Mouse (Mus musculus) lung, postnatal 0 days (tissue): ENCODE measurements at regions not wholly inside any gene's neighbourhood (a gene's known extent, or its start where the extent isn't known, plus 50 kb on each side); places are given as distances from the start of the nearest gene placed in this dataset.

Source experiments
- ATAC-seq: fragments of 200-750 bp; cut with Nextera tagmentation; 2 replicates; pipeline ENCODE4 v1.8.0; 2017; ENCODE audit warnings: moderate library complexity
- DNase-seq: peaks from one replicate; pipeline ENCODE4 v3.0.0-alpha.2; 2016; ENCODE audit warnings: low spot score
- H3K27ac ChIP-seq: fragments of 300-500 bp; sonication (generic); 2 replicates; pipeline ENCODE4 v1.5.1; 2014; ENCODE audit warnings: antibody characterized with exemption, mild to moderate bottlenecking, low read length, mixed read lengths
- H3K27me3 ChIP-seq: fragments of 300-500 bp; sonication (generic); replicated peaks from 2 replicates; pipeline ENCODE4 v1.6.1; 2014; ENCODE audit warnings: low read length, mixed read lengths; ENCODE audit not compliant: insufficient read depth
- H3K36me3 ChIP-seq: fragments of 300-500 bp; sonication (generic); 2 replicates; pipeline ENCODE4 v1.6.1; 2014; ENCODE audit warnings: low read length, mixed read lengths; ENCODE audit not compliant: insufficient read depth
- H3K4me1 ChIP-seq: fragments of 300-500 bp; sonication (generic); 2 replicates; pipeline ENCODE4 v1.6.1; 2014; ENCODE audit warnings: antibody characterized with exemption, low read depth, low read length, mixed read lengths; ENCODE audit not compliant: insufficient read depth
- H3K4me2 ChIP-seq: fragments of 300-500 bp; sonication (generic); replicated peaks from 2 replicates; pipeline ENCODE4 v1.6.1; 2014; ENCODE audit warnings: low read depth, mild to moderate bottlenecking, low read length, moderate library complexity, mixed read lengths
- H3K4me3 ChIP-seq: fragments of 300-500 bp; sonication (generic); 2 replicates; pipeline ENCODE4 v1.5.1; 2014; ENCODE audit warnings: low read depth, low read length
- H3K9ac ChIP-seq: fragments of 300-500 bp; sonication (generic); replicated peaks from 2 replicates; pipeline ENCODE4 v1.6.1; 2014; ENCODE audit warnings: low read depth, mild to moderate bottlenecking
- H3K9me3 ChIP-seq: fragments of 300-500 bp; sonication (generic); 2 replicates; pipeline ENCODE4 v1.6.1; 2016; ENCODE audit warnings: low read length, mixed read lengths
- CTCF ChIP-seq: IDR thresholded peaks from 2 replicates; pipeline ENCODE4 v1.5.1; 2016; ENCODE audit warnings: antibody characterized with exemption, mild to moderate bottlenecking
- EP300 ChIP-seq: IDR thresholded peaks from 2 replicates; pipeline ENCODE4 v1.6.1; 2016; ENCODE audit warnings: antibody characterized with exemption, mild to moderate bottlenecking, control low read depth
- WGBS: fragments of 180-500 bp; shearing (Covaris S2); extraction: QIAGEN DNeasy Blood & Tissue Kit; methylation state at CpG from one replicate; pipeline ENCODE4 v1.1.7; 2014; 5-methylcytosine and 5-hydroxymethylcytosine counted together

- no peaks in the 10 kb centered on the region for H3K9me3 ChIP-seq
- no peaks in the 10 kb centered on the region for H3K4me1 ChIP-seq
- DNase-seq (no peak), ATAC-seq (no peak)
- H3K36me3 ChIP-seq = no peaks in the 10 kb centered on the region
- no peak overlapping the region for H3K27ac ChIP-seq
- 73% methylated on average over 12 of the region's 12 CpGs for WGBS
- no peak overlapping the region for H3K9ac ChIP-seq
- H3K4me2 ChIP-seq = no peak overlapping the region
- TF ChIP-seq EP300 = no peak
- TF ChIP-seq CTCF = no peak
- no peak overlapping the region for H3K4me3 ChIP-seq
- no peaks in the 10 kb centered on the region for H3K27me3 ChIP-seq
These were observed 93.2 kb downstream of the Gm826 start for GRCm38 (mm10) chr2:160240531-160241379.

DNA sequence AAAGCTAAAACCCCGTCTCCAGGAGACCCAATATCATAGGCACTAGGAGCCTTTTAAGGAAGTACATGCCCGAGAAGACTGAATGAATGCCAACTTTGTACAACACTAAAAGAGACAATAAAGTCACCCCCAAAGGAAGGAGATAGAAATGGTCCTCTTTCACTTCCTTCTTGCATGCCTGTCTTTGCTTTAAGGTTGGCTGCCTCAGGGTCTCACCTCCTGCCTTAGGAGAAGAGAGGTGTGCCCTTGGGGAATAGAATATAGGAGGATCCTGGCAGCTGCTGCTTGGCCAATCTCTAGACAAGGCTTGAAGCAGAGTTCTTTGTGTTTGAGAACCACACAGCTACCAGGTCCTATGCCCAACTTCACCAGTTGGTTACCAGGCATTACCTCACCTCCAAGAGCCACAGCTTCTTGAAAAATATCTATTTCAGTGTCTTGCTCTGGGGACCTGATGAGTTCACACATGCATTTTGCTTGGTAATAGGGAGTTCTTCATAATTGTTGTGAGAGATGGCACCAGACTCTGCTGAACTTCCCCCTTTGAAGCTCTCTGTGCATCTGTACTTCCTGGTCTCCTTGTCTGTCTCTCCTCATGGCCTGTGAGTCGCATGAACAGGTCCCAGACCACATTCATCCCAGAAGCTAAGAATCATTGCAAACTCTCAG lies 96.4 kb downstream of the Gm826 start:
- Histone ChIP-seq H3K27me3 (no peaks in the 10 kb centered on the region), H3K36me3 (no peaks in the 10 kb centered on the region), H3K9ac (no peak overlapping the region), H3K4me2 (no peak overlapping the region), H3K4me1 (no peaks in the 10 kb centered on the region), H3K4me3 (no peak overlapping the region), H3K9me3 (no peaks in the 10 kb centered on the region), H3K27ac (no peak overlapping the region)
- DNase-seq (no peak), ATAC-seq (no peak)
- TF ChIP-seq EP300 (no peak), CTCF (no peak)
- WGBS = 72% methylated on average over 3 of the region's 3 CpGs

GRCm38 (mm10) chr2:160236806-160237205 lies 97.2 kb downstream of the Gm826 start:
- no peak overlapping the region for H3K27ac ChIP-seq
- H3K4me1 ChIP-seq = no peaks in the 10 kb centered on the region
- H3K36me3 ChIP-seq = no peaks in the 10 kb centered on the region
- ATAC-seq = no peak
- no peaks in the 10 kb centered on the region for H3K27me3 ChIP-seq
- H3K9ac ChIP-seq = no peak overlapping the region
- TF ChIP-seq EP300 (no peak), CTCF (no peak)
- H3K4me3 ChIP-seq = no peak overlapping the region
- no peak overlapping the region for H3K4me2 ChIP-seq
- peak; percentile 26 for DNase-seq
- H3K9me3 ChIP-seq = no peaks in the 10 kb centered on the region
- WGBS = 53% methylated on average over 7 of the region's 7 CpGs

DNA sequence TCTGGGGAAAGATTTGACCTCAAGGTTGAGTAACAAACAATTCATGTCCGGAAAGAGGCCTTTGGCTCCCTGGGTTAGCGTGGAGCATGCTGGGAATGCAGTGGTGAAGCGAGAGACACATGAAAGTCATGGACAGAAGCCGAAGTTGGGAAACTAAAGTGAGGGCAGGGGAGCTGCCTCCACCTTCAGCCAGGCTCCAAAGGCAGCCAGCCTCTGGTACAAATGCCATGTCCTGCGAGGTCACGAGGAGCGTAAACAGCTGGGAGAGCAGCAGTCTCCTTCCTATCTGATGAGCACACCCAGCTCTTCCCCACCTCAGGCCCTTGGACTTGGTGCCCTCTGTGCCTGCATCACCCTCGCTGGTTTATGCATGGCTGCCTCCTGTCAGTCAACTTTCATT lies 103.2 kb downstream of the Gm826 start:
- WGBS = 61% methylated on average over 8 of the region's 8 CpGs
- no peak overlapping the region for H3K9ac ChIP-seq
- TF ChIP-seq CTCF = no peak
- TF ChIP-seq EP300 = no peak
- H3K36me3 ChIP-seq = no peaks in the 10 kb centered on the region
- no peaks in the 10 kb centered on the region for H3K27me3 ChIP-seq
- DNase-seq (no peak), ATAC-seq (no peak)
- no peaks in the 10 kb centered on the region for H3K9me3 ChIP-seq
- no peak overlapping the region for H3K4me3 ChIP-seq
- no peaks in the 10 kb centered on the region for H3K4me1 ChIP-seq
- H3K27ac ChIP-seq = no peak overlapping the region
- H3K4me2 ChIP-seq = no peak overlapping the region

DNA sequence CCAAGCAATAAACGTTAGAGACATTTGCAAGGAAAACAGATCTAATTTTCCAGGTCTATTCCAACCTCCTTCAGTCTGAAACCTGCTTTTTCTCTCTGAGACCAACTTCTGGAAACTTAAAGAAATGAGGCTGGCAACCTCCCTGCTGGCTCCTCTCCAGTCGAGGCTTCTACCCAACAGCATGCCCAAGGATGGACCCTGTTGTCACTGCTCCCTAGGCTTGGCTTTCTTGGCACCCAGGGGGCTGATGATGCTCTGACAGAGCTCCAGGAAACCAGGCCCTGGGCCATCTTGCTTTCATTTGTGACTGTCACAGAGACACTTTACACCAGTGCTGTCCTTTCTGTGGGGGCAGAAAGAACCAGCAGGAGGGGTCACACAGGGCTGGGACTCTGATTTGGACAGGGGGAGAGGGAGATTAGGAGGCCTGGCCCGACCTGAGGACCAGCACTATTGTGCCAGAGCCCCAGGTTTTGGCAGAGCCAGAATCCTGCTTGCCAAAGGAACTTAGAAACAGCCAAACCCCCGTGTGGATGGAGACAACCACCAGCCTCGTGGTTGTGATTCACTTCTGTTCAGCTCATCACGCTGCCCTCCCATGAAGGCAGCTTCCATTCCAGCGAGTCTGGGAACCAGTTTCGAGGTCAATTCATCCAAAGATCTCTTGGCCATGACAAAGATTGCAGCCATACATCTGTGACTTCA lies 105.5 kb downstream of the Gm826 start:
- H3K4me3 ChIP-seq = no peak overlapping the region
- H3K9me3 ChIP-seq = no peaks in the 10 kb centered on the region
- 60% methylated on average over 8 of the region's 8 CpGs for WGBS
- H3K36me3 ChIP-seq = no peaks in the 10 kb centered on the region
- H3K4me1 ChIP-seq = no peaks in the 10 kb centered on the region
- H3K4me2 ChIP-seq = no peak overlapping the region
- H3K27me3 ChIP-seq = no peaks in the 10 kb centered on the region
- no peak for ATAC-seq
- H3K27ac ChIP-seq = no peak overlapping the region
- no peak for DNase-seq
- no peak for TF ChIP-seq CTCF
- no peak for TF ChIP-seq EP300
- no peak overlapping the region for H3K9ac ChIP-seq

DNA sequence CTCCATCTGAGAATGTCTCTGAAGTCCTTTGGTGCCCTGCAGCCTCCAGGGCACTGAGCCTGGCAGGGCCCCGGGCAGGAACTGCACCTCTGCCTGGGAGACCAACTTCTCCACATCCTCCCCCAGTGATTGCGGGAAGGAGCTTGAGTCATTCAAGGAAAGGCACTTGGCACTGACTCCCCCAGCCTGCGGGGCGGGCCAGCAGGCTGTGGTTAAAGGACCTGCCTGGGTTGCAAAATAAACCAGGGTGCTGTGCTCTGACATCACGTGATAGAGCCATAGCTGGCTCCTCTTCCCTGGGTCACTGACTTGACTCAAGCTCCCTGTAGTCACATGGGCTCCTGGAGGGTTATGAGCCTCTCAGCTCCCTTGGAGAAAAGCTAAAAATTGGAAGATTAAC lies 108.5 kb downstream of the Gm826 start:
- no peaks in the 10 kb centered on the region for H3K9me3 ChIP-seq
- WGBS = 42% methylated on average over 5 of the region's 5 CpGs
- H3K4me2 ChIP-seq = no peak overlapping the region
- H3K9ac ChIP-seq = no peak overlapping the region
- ATAC-seq = peak; percentile 65
- no peak overlapping the region for H3K27ac ChIP-seq
- DNase-seq = peak; percentile 49
- H3K4me3 ChIP-seq = no peak overlapping the region
- H3K4me1 ChIP-seq = no peaks in the 10 kb centered on the region
- H3K27me3 ChIP-seq = no peaks in the 10 kb centered on the region
- no peaks in the 10 kb centered on the region for H3K36me3 ChIP-seq
- TF ChIP-seq EP300 = no peak
- TF ChIP-seq CTCF = no peak
